Mouse (Mus musculus) spleen, adult 2 months (tissue): ENCODE results near the gene Sntb2. TPM values are rescaled to one million over a fixed set of nuclear protein-coding genes. Genes with fewer than 3 reads are reported as not detected.
A peak's percentile ranks its signal among the peaks of the same experiment; 100 is the strongest.

Experiments
- DNase-seq, 2 experiments: peaks; one replicate each; pipeline versions ENCODE4 v3.0.0 to v3.0.0-alpha.2; 2012 to 2021; ENCODE audit warnings: low spot score in 2 of 2, low read depth in 1 of 2
- H3K27ac ChIP-seq: fragments of 200-500 bp; 2 replicates; pipeline ENCODE4 v1.5.1; 2012; ENCODE audit warnings: low read length, inconsistent platforms; ENCODE audit not compliant: insufficient read depth
- H3K27me3 ChIP-seq: fragments of 200-500 bp; 2 replicates; pipeline ENCODE4 v1.6.1; 2012; ENCODE audit warnings: mild to moderate bottlenecking, moderate library complexity, low read length, inconsistent platforms; ENCODE audit not compliant: control insufficient read depth, insufficient read depth
- H3K36me3 ChIP-seq: fragments of 200-500 bp; 2 replicates; pipeline ENCODE4 v1.6.1; 2012; ENCODE audit warnings: mild to moderate bottlenecking, low read length, inconsistent platforms; ENCODE audit not compliant: control insufficient read depth, insufficient read depth
- H3K4me1 ChIP-seq: fragments of 200-500 bp; 2 replicates; pipeline ENCODE4 v1.6.1; 2011; ENCODE audit warnings: inconsistent platforms; ENCODE audit not compliant: control insufficient read depth, insufficient read depth, insufficient read length
- H3K4me3 ChIP-seq: fragments of 200-500 bp; 2 replicates; pipeline ENCODE4 v1.5.1; 2011; ENCODE audit warnings: mild to moderate bottlenecking, inconsistent platforms; ENCODE audit not compliant: insufficient read depth, insufficient read length; ENCODE audit errors: extremely low read depth
- CTCF ChIP-seq: fragments of 200-500 bp; IDR thresholded peaks from 2 replicates; pipeline ENCODE4 v1.5.1; 2011; ENCODE audit warnings: mild to moderate bottlenecking, inconsistent platforms; ENCODE audit not compliant: insufficient read depth, insufficient read length, insufficient replicate concordance; ENCODE audit errors: extremely low read depth
- POLR2A ChIP-seq: fragments of 200-500 bp; IDR thresholded peaks from 2 replicates; pipeline ENCODE4 v1.6.1; 2011; ENCODE audit warnings: low read depth, low read length, inconsistent platforms
- WGBS: fragments of 180-500 bp; shearing (Covaris S2); methylation state at CpG from one replicate; pipeline ENCODE4 v1.1.7; 2018; 5-methylcytosine and 5-hydroxymethylcytosine counted together
- polyA plus RNA-seq: library from polyadenylated mRNA; depleted of rRNA; stranded (reverse); fragments of >200 nt; gene quantifications from 2 replicates; pipeline ENCODE4 v1.2.3, GENCODE M21; 2012

Gene Sntb2
- polyA plus RNA-seq, 1 experiment, result 4.9 TPM

- Histone ChIP-seq H3K4me1 (no peaks in the 10 kb centered on the region), H3K4me3 (no peak overlapping the region), H3K27ac (no peak overlapping the region), H3K27me3 (no peaks in the 10 kb centered on the region), H3K36me3 (peaks cover 4% of the 10 kb centered on the region)
- no peak for DNase-seq
- 93% methylated on average over 3 of the region's 3 CpGs for WGBS
- no peak for TF ChIP-seq CTCF
- no peak for TF ChIP-seq POLR2A
Measured at GRCm38 (mm10) chr8:107007795-107008194, 72.2 kb downstream of the Sntb2 start.

- Histone ChIP-seq H3K27me3 (no peaks in the 10 kb centered on the region), H3K27ac (no peak overlapping the region), H3K4me3 (no peak overlapping the region), H3K36me3 (peaks cover 4% of the 10 kb centered on the region), H3K4me1 (no peaks in the 10 kb centered on the region)
- 100% methylated on average over 2 of the region's 2 CpGs for WGBS
- DNase-seq, result no peak
- no peak for TF ChIP-seq CTCF
- no peak for TF ChIP-seq POLR2A
Measured at GRCm38 (mm10) chr8:107012666-107013065, 77.1 kb downstream of the Sntb2 start.

- no peak for DNase-seq
- Histone ChIP-seq H3K4me3 (no peak overlapping the region), H3K36me3 (peaks cover 4% of the 10 kb centered on the region), H3K27ac (no peak overlapping the region), H3K27me3 (no peaks in the 10 kb centered on the region), H3K4me1 (no peaks in the 10 kb centered on the region)
- TF ChIP-seq POLR2A, result no peak
- TF ChIP-seq CTCF, result no peak
- 86% methylated on average over 1 of the region's 1 CpGs for WGBS
Measured at GRCm38 (mm10) chr8:107014915-107015314, 79.4 kb downstream of the Sntb2 start.

- Histone ChIP-seq H3K27ac (no peak overlapping the region), H3K4me1 (no peaks in the 10 kb centered on the region), H3K27me3 (no peaks in the 10 kb centered on the region), H3K36me3 (no peaks in the 10 kb centered on the region), H3K4me3 (no peak overlapping the region)
- no peak for DNase-seq
- 87% methylated on average over 8 of the region's 8 CpGs for WGBS
- TF ChIP-seq CTCF (no peak), POLR2A (no peak)
Measured at GRCm38 (mm10) chr8:107023479-107023878, 87.9 kb downstream of the Sntb2 start.

DNA sequence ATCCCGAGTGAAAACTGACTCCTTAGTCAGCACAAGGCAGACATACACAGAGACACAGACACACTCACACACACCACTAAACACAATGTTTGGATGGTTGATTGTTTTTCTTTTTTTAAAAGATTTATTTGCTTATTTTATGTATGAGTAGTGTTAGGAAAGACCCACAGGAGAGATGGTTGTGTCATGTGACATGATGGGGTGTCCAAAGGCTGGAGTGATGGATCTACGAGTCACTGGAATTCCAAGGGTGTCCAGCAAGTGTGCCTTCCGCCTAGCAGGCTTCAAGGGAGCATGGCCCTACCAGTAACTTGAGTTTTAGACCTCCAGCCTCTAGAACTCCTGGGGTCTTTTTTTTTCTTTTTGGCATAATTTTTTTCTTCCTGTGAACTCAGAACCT is 93.8 kb downstream of the Sntb2 start:
- Histone ChIP-seq H3K4me1 (peaks cover 8% of the 10 kb centered on the region; the same call in 1 of the 2 replicates), H3K4me3 (no peak overlapping the region), H3K27ac (no peak overlapping the region), H3K36me3 (no peaks in the 10 kb centered on the region), H3K27me3 (no peaks in the 10 kb centered on the region)
- no peak for DNase-seq
- 95% methylated on average over 3 of the region's 3 CpGs for WGBS
- TF ChIP-seq POLR2A (no peak), CTCF (no peak)

GRCm38 (mm10) chr8:107030058-107030457 is 94.5 kb downstream of the Sntb2 start:
- 55% methylated on average over 5 of the region's 5 CpGs for WGBS
- no peak for TF ChIP-seq POLR2A
- TF ChIP-seq CTCF, result no peak
- no peaks in the 10 kb centered on the region for H3K36me3 ChIP-seq
- H3K4me3 ChIP-seq, result no peak overlapping the region
- no peaks in the 10 kb centered on the region for H3K27me3 ChIP-seq
- no peak overlapping the region for H3K27ac ChIP-seq
- peaks cover 8% of the 10 kb centered on the region; the same call in 1 of the 2 replicates for H3K4me1 ChIP-seq
- DNase-seq, result peak in 1 of 2 experiments; percentile 23

GRCm38 (mm10) chr8:107030650-107031576 is 95.4 kb downstream of the Sntb2 start, which contains the start of gene Vps4a:
Gene Vps4a (plus strand): TSS chr8:107031222.
- Histone ChIP-seq H3K4me1 (peaks cover 8% of the 10 kb centered on the region; the same call in 1 of the 2 replicates), H3K36me3 (no peaks in the 10 kb centered on the region), H3K27me3 (no peaks in the 10 kb centered on the region), H3K27ac (peak within 1 kb of the TSS; percentile 69), H3K4me3 (peak within 1 kb of the TSS; percentile 91)
- WGBS, result 6% methylated on average over 66 of the region's 66 CpGs
- peak; percentile 75 for TF ChIP-seq POLR2A
- TF ChIP-seq CTCF, result peak; percentile 90
- peak; percentile 80 to 93 for DNase-seq
